Mouse (Mus musculus) limb, embryonic 15.5 days (tissue): ENCODE measurements around the gene Psme2. TPM values are rescaled to one million over a fixed set of nuclear protein-coding genes. Genes with fewer than 3 reads are reported as not detected.

Experiments used
- ATAC-seq: fragments of 200-750 bp; cut with Nextera tagmentation; 2 replicates; pipeline ENCODE4 v1.8.0; 2017; ENCODE audit warnings: low read depth, moderate TSS enrichment; ENCODE audit not compliant: insufficient number of reproducible peaks, low FRiP score, low TSS enrichment
- H3K27ac ChIP-seq: fragments of 300-500 bp; sonication (generic); 2 replicates; pipeline ENCODE4 v1.5.1; 2015; ENCODE audit warnings: moderate library complexity, mild to moderate bottlenecking, inconsistent platforms
- H3K27me3 ChIP-seq: fragments of 300-500 bp; sonication (generic); 2 replicates; pipeline ENCODE4 v1.6.1; 2015; ENCODE audit warnings: inconsistent platforms
- H3K36me3 ChIP-seq: fragments of 300-500 bp; sonication (generic); 2 replicates; pipeline ENCODE4 v1.6.1; 2015; ENCODE audit warnings: inconsistent platforms
- H3K4me1 ChIP-seq: fragments of 300-500 bp; sonication (generic); 2 replicates; pipeline ENCODE4 v1.6.1; 2015; ENCODE audit warnings: inconsistent platforms
- H3K4me2 ChIP-seq: fragments of 300-500 bp; sonication (generic); 2 replicates; pipeline ENCODE4 v1.6.1; 2015; ENCODE audit warnings: mild to moderate bottlenecking, inconsistent platforms
- H3K4me3 ChIP-seq: fragments of 300-500 bp; sonication (generic); 2 replicates; pipeline ENCODE4 v1.5.1; 2015; ENCODE audit warnings: mild to moderate bottlenecking, inconsistent platforms
- H3K9ac ChIP-seq: fragments of 300-500 bp; sonication (generic); 2 replicates; pipeline ENCODE4 v1.6.1; 2015; ENCODE audit warnings: inconsistent platforms
- H3K9me3 ChIP-seq: fragments of 300-500 bp; sonication (generic); 2 replicates; pipeline ENCODE4 v1.6.1; 2016; ENCODE audit warnings: inconsistent platforms
- WGBS: fragments of 180-500 bp; shearing (Covaris S2); methylation state at CpG from one replicate; pipeline ENCODE4 v1.1.7; 2015; 5-methylcytosine and 5-hydroxymethylcytosine counted together
- polyA plus RNA-seq: library from polyadenylated mRNA; unstranded; fragments of >200 nt; fragmentation: Nextera tagmentation; extraction: Ambion mirVana; gene quantifications from 2 replicates; pipeline ENCODE4 v1.2.1, GENCODE M21; 2015

Psme2 gene
- polyA plus RNA-seq, 1 experiment from 2014 or later = 241 TPM

GRCm38 (mm10) chr14:55591331-55591891 is 498 bp upstream of the Psme2 start, which contains the start of gene Rnf31:
Gene Rnf31 (plus strand): TSS chr14:55591708.
- under 1% methylated on average over 33 of the region's 33 CpGs for WGBS
- no peaks in the 10 kb centered on the region for H3K9me3 ChIP-seq

GRCm38 (mm10) chr14:55589771-55590448 is 1.0 kb downstream of the Psme2 start:
- peak overlapping the region; percentile 79 for H3K4me3 ChIP-seq
- H3K27ac ChIP-seq = peak overlapping the region; percentile 97
- H3K9me3 ChIP-seq = no peaks in the 10 kb centered on the region
- peak overlapping the region; percentile 51; the same call in 1 of the 2 replicates for H3K9ac ChIP-seq
- H3K4me2 ChIP-seq = peak overlapping the region; percentile 88
- no peaks in the 10 kb centered on the region for H3K27me3 ChIP-seq
- H3K36me3 ChIP-seq = peaks cover 33% of the 10 kb centered on the region
- H3K4me1 ChIP-seq = peaks cover 37% of the 10 kb centered on the region
- 77% methylated on average over 11 of the region's 11 CpGs for whole genome bisulfite sequencing
- ATAC-seq = no peak

More at GRCm38 (mm10) chr14:55591331-55591891, 498 bp upstream of the Psme2 start, which contains the start of gene Rnf31:
- ATAC-seq = peak; percentile 89
- Histone ChIP-seq H3K4me2 (peak within 1 kb of the TSS; percentile 88), H3K4me3 (peak within 1 kb of the TSS; percentile 79), H3K9ac (peak within 1 kb of the TSS; percentile 68), H3K27me3 (no peaks in the 10 kb centered on the region), H3K4me1 (peaks cover 28% of the 10 kb centered on the region), H3K27ac (peak within 1 kb of the TSS; percentile 97), H3K36me3 (peaks cover 48% of the 10 kb centered on the region)

- H3K27ac ChIP-seq = no peak overlapping the region
- no peak overlapping the region for H3K4me2 ChIP-seq
- no peak for ATAC-seq
- H3K4me3 ChIP-seq = no peak overlapping the region
- no peaks in the 10 kb centered on the region for H3K9me3 ChIP-seq
- H3K27me3 ChIP-seq = no peaks in the 10 kb centered on the region
- peaks cover 26% of the 10 kb centered on the region for H3K36me3 ChIP-seq
- WGBS = 94% methylated on average over 5 of the region's 5 CpGs
- no peak overlapping the region for H3K9ac ChIP-seq
- H3K4me1 ChIP-seq = peaks cover 41% of the 10 kb centered on the region
These were observed 1.6 kb downstream of the Psme2 start for GRCm38 (mm10) chr14:55589271-55589670.

GRCm38 (mm10) chr14:55586149-55586548 is 4.8 kb downstream of the Psme2 start:
- Histone ChIP-seq H3K27ac (no peak overlapping the region), H3K4me1 (peaks cover 23% of the 10 kb centered on the region), H3K36me3 (peaks cover 26% of the 10 kb centered on the region), H3K27me3 (no peaks in the 10 kb centered on the region), H3K9me3 (no peaks in the 10 kb centered on the region), H3K4me3 (no peak overlapping the region), H3K4me2 (no peak overlapping the region), H3K9ac (no peak overlapping the region)
- ATAC-seq = no peak
- WGBS = 92% methylated on average over 2 of the region's 2 CpGs

DNA sequence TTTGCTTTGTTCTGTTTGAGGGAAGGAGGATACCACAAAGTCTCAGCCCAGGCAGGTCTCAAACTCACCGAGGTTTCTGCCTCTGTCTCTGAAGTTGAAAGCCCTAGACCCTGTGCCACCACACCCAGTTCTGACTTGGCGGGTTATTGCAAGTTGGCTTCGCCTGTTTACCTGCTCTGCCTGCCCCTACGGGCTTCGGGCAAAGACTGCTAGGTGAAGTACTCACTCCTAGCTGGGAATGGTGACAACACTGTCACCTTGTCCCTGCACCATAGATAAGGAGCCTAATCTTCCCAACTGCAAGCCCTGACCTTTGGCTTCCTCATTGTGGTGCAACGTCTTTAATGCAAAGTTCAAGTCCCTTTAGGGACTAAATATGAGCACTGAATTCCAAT is 5.3 kb downstream of the Psme2 start:
- Histone ChIP-seq H3K4me1 (peaks cover 23% of the 10 kb centered on the region), H3K36me3 (peaks cover 32% of the 10 kb centered on the region), H3K4me3 (peak overlapping the region; percentile 51; the same call in 1 of the 2 replicates), H3K9me3 (no peaks in the 10 kb centered on the region), H3K9ac (no peak overlapping the region), H3K27ac (no peak overlapping the region), H3K27me3 (no peaks in the 10 kb centered on the region), H3K4me2 (peak overlapping the region; percentile 86)
- 49% methylated on average over 6 of the region's 6 CpGs for WGBS
- ATAC-seq = no peak

DNA sequence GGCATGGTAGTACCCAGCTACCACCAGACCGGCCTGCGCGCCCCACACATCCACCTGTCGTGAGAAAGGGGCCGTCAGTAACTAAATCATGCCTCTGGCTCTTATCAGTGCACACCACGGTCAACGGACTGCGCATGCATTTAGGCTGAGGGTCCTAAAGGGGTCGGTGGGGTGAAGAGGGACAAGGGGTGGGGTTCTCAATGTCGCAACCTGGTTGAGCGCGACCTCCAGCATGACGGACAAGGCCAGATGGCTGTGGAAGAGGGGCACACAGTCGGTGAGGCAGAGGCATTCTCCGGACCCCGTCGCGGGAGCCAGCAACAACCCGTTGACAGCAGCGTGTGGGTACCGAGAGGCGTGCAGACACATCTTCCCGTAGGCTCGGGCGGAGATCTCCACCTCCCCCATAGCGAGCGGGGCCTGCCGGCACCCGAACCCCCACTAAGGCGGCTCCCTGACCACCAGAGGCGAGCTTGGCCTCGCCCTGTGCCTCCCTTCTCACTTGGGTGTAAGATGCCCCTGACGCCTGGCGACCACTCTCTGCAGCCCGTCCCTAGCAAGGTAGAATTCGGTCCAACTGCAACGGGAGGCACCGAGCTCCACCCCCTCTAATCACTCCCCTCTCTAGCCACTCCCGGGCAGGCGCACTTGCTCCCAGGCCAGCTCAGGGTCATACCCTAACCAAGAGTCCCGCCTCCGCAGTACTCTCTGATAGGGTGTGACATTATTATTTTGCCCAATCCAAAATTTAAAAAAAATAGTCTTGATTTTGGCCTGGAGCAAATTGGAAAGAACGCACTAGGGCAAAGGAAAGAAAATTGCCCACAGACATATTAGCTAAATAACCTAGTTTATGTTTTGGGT is 6.0 kb downstream of the Psme2 start, which contains the start of gene Emc9:
Gene Emc9 (minus strand): TSS at position 601 of the 864 bp plus-strand sequence.
- 0 out of 2 replicates have a peak within 1 kb of the TSS, but pooled peaks have one; percentile 19 for H3K27ac ChIP-seq
- peak within 1 kb of the TSS; percentile 26 for H3K9ac ChIP-seq
- H3K36me3 ChIP-seq = peaks cover 38% of the 10 kb centered on the region
- H3K4me1 ChIP-seq = peaks cover 19% of the 10 kb centered on the region
- peak; percentile 53; the same call in 1 of the 2 replicates for ATAC-seq
- no peaks in the 10 kb centered on the region for H3K27me3 ChIP-seq
- peak within 1 kb of the TSS; percentile 51 for H3K4me3 ChIP-seq
- H3K9me3 ChIP-seq = no peaks in the 10 kb centered on the region
- WGBS = 3% methylated on average over 38 of the region's 43 CpGs
- H3K4me2 ChIP-seq = peak within 1 kb of the TSS; percentile 86

DNA sequence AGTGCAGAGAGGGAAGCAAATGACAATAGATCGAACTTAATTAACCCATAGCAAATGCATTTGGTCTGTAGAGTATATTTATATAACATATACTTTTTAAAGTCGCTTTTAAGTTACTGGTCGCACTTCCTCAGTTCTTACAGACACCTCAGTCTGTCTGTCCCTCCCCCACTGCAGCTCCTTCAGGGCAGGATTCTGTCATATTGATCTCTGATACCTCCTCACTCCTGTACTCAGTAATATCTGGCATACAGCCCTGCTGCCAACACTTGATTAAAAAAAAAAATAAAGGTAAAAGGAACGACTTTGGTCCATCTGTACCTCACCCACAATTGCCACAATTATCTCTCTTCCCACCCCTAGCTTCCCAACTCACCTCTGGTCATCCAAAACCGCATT is 6.6 kb downstream of the Psme2 start:
- 38% methylated on average over 5 of the region's 5 CpGs for WGBS
- Histone ChIP-seq H3K4me2 (peak overlapping the region; percentile 86), H3K36me3 (peaks cover 39% of the 10 kb centered on the region), H3K9ac (no peak overlapping the region), H3K27me3 (no peaks in the 10 kb centered on the region), H3K27ac (no peak overlapping the region), H3K4me3 (peak overlapping the region; percentile 51), H3K4me1 (peaks cover 15% of the 10 kb centered on the region), H3K9me3 (no peaks in the 10 kb centered on the region)
- no peak for ATAC-seq

DNA sequence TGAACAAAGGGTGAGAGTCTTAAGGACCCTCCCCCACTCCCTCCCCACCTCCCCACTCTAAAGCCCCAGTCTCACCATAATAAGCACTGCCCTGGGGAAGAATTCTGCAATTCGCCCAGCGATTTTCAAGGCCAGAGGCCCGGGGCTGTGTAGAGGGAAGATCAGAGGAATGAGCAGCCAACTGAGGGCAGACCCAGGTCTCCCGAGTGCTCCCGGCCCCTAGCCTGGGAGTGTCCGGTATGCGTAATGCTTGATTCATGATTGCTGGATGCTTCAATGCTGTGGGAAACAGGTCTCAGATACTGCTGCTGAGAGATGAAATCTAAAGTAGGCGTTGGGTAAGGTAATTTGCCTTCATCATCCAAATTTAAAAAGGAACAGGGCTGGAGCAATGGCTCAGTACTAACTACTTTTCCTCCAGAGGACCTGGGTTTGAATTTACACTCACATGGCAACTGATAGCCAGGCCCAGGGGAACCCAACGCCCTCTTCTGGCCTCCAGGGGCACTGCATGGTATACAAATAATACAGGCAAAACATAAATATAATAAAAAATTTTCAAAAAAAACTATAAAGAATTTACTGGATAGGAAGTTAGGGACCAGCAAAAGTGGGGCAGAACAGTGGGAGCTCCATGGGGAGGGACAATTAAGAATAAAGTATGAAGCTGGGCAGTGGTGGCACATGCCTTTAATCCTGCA is 8.8 kb downstream of the Psme2 start:
- 63% methylated on average over 9 of the region's 9 CpGs for WGBS
- Histone ChIP-seq H3K9me3 (no peaks in the 10 kb centered on the region), H3K9ac (no peak overlapping the region), H3K36me3 (peaks cover 24% of the 10 kb centered on the region), H3K4me3 (no peak overlapping the region), H3K4me2 (no peak overlapping the region), H3K27me3 (no peaks in the 10 kb centered on the region), H3K4me1 (peaks cover 18% of the 10 kb centered on the region), H3K27ac (no peak overlapping the region)
- no peak for ATAC-seq

DNA sequence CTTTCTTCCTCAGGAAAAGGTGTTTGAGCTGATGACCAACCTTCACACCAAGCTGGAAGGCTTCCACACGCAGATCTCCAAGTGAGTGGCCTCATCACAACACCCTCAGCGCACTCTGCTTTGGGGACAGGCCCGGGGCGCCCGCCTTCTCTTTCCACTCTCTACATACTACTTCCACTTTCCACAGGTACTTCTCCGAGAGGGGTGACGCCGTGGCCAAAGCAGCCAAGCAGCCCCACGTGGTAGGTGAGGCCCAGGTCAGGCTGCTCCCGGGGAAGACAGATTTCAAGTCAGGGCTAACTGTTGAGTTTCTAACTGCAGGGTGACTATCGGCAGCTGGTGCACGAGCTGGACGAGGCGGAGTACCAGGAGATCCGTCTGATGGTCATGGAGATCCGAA is 10.2 kb downstream of the Psme2 start:
- Histone ChIP-seq H3K9me3 (no peaks in the 10 kb centered on the region), H3K27me3 (no peaks in the 10 kb centered on the region), H3K4me2 (no peak overlapping the region), H3K27ac (no peak overlapping the region), H3K36me3 (peaks cover 21% of the 10 kb centered on the region), H3K4me3 (no peak overlapping the region), H3K4me1 (peaks cover 21% of the 10 kb centered on the region), H3K9ac (no peak overlapping the region)
- no peak for ATAC-seq
- 91% methylated on average over 16 of the region's 16 CpGs for WGBS

- Histone ChIP-seq H3K4me3 (no peak overlapping the region), H3K27me3 (no peaks in the 10 kb centered on the region), H3K9me3 (no peaks in the 10 kb centered on the region), H3K27ac (no peak overlapping the region), H3K4me2 (no peak overlapping the region), H3K4me1 (peaks cover 12% of the 10 kb centered on the region), H3K36me3 (peaks cover 21% of the 10 kb centered on the region), H3K9ac (no peak overlapping the region)
- ATAC-seq = no peak
- 88% methylated on average over 23 of the region's 23 CpGs for WGBS
These were observed 11.1 kb downstream of the Psme2 start for GRCm38 (mm10) chr14:55579511-55580496.
